Mouse (Mus musculus): ENCODE measurements around the gene Hmgn2. TPM values are rescaled to one million over a fixed set of nuclear protein-coding genes. Genes with fewer than 3 reads are reported as not detected.
"Not testable (repeated sequence)": the region's sequence is repeated elsewhere in the genome, so short reads cannot be mapped to it uniquely, and the experiment has no call there.

Hmgn2 gene
- total RNA-seq (2021) = 391 and 425 TPM in 2 replicates
- long read RNA-seq, transcript Hmgn2-203 (6 exons, 1,265 nt) = major isoform, 163 of 198 reads
- long read RNA-seq, transcript Hmgn2-210 (5 exons, 630 nt) = minor isoform, 16 of 198 reads
- long read RNA-seq, partial matches to known transcripts = 3 of 198 reads
- long read RNA-seq, other reads (novel, unspliced or antisense) = 4 of 198 reads

- peak; percentile 37 for DNase-seq
Measured at GRCm38 (mm10) chr4:133968150-133968921, at the start of gene Hmgn2. TSS of gene Hmgn2 (minus strand) at chr4:133968650.

- no peak for DNase-seq
Measured at GRCm38 (mm10) chr4:134017201-134017865, 48.9 kb upstream of the Hmgn2 start.

GRCm38 (mm10) chr4:134016767-134017166 lies 48.3 kb upstream of the Hmgn2 start:
- no peak for DNase-seq

DNA sequence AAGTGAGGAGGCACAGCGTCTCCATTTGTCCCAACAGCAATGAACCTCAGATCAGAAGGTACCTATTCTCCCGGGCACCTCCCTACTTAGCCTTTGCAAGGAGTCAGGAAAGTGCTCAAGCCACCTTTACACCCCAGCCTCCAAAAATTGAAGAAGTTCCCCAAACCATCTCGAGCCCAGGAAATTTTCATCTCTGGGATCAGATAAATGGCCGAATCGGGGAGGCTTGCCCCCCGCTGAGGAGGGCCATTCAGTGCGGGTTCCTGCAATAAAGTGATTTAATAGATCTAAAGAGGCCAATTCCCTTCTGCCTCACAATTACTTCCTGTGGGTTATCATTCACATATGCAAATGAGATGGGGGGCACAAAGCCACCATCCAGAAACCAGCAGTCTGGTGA lies 47.8 kb upstream of the Hmgn2 start:
- DNase-seq = no peak

DNA sequence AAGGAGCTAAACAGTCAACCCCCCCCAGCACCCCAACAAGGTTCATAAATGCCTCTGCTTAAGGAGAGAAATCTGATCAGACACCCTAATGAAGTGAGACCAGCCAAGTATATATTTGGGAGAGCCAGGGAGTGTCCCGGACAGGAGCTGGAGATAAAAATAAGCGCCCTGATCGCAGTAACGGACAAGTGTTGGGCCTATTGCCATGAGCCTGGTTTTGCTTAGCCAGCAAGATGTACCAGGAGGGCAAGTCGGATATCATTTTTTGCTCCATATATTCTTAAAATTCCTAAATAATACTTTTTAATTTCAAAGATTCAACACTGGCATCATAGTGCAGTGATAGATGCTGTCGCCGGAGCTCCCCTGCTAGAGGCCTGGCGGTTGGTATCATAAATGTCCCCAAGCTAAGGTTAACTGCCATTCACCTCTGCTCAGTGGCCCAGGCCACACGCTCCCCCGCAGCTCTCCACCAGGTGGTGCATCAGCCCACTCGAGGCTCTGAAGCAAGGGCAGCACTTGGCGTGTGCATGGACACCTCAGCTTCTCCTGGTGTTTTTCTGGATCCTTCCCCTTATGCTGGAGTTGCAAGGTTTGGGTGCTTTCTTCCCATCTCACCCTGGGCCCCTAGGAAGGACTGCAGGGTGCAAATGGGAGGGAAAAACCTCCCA lies 44.5 kb upstream of the Hmgn2 start:
- no peak for DNase-seq

- no peak for DNase-seq
Measured at GRCm38 (mm10) chr4:134011450-134012414, 43.3 kb upstream of the Hmgn2 start.

GRCm38 (mm10) chr4:134009709-134010108 lies 41.3 kb upstream of the Hmgn2 start:
- no peak for DNase-seq

- DNase-seq = no peak
Measured at GRCm38 (mm10) chr4:134006845-134007244, 38.4 kb upstream of the Hmgn2 start.

- no peak for DNase-seq
Measured at GRCm38 (mm10) chr4:134005581-134006358, 37.3 kb upstream of the Hmgn2 start.

- no peak for DNase-seq
Measured at GRCm38 (mm10) chr4:134002903-134003302, 34.5 kb upstream of the Hmgn2 start.

DNA sequence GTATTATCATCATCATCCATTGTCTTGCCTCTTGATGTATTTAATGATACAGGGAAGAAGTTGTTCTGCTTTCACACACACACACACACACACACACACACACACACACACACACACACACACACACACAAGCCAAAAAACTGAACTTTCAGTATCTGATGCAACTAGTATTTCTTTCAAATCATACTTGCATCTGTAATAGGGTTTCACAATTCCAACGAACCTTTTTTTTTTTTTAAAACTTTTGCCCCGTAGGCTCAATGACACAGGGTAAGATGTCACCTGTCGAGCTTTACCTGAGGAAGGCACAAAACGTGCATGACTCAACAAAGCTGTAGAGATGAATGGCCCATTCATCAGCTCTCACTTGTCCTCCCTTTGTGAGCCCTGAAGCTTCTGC lies 33.8 kb upstream of the Hmgn2 start:
- no peak for DNase-seq

- no peak for DNase-seq
Measured at GRCm38 (mm10) chr4:134001710-134002109, 33.3 kb upstream of the Hmgn2 start.

DNA sequence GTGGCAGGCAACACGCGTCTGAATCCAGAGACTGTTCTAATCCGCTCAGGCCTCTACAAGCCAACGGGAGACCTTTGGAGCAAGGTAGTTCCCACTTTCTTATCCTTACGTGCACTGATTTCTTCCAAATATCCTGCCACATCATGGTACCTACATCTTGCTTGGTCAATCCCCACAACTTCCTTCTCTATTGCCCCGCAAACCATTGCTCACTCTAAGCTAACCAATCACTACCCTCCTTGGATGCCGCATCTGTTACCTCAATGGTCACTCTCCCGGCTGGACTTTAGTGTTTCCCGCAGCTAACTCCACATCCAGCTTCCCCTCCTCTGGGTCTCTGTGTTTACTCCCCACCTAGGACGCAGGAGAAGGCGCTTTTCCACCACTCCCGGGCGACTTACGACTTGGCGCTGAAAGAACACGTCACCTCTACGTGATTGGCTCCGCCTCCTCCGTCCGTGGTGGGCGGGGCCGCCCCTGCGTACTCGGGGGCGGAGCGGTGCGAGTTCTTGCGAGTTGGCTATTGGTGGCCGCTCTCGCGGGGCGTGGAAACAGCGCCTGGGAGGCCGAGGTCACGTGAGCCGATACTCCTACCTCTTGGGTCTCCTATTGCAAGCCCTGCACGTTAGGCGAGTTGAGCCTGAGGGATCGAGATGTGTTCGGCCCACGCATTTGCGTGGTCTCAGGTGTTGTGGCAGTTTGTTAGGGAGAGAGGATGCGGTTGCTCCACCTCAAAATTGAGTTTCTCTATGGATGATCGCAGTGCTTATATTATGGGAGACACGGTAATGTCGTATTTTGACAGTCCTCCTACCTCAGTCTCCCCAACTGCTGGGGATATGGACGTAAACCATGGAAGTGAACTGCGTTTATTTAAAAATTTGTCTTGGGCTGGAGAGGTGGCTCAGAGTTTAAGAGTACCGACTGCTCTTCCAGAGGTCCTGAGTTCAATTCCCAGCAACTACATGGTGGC lies 32.3 kb upstream of the Hmgn2 start, which contains the start of gene Dhdds:
TSS of gene Dhdds (minus strand) at position 453 of the 973 bp plus-strand sequence.
- DNase-seq = peak; percentile 95

- DNase-seq = no peak
Measured at GRCm38 (mm10) chr4:133994697-133995096, 26.2 kb upstream of the Hmgn2 start.

- DNase-seq = no peak
Measured at GRCm38 (mm10) chr4:133991087-133991660, 22.7 kb upstream of the Hmgn2 start.

- no peak for DNase-seq
Measured at GRCm38 (mm10) chr4:133990035-133990434, 21.6 kb upstream of the Hmgn2 start.

DNA sequence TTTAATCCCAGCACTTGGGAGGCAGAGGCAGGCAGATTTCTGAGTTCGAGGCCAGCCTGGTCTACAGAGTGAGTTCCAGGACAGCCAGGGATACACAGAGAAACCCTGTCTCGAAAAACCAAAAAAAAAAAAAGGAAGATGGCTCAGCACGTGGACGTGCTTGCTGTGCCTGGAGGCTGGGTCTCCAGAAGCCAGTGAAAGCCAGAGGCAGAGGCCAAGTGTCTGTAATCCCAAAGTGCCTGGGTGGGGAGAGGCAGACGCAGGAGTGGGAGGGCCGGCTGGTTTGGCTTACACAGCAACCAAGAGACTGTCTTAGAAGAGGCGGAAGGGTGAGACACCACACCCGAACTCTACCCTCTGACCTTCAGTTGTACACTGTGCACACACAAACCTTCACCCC lies 19.8 kb upstream of the Hmgn2 start:
- DNase-seq = not testable (repeated sequence)

- DNase-seq = no peak
Measured at GRCm38 (mm10) chr4:133982936-133983335, 14.5 kb upstream of the Hmgn2 start.

DNA sequence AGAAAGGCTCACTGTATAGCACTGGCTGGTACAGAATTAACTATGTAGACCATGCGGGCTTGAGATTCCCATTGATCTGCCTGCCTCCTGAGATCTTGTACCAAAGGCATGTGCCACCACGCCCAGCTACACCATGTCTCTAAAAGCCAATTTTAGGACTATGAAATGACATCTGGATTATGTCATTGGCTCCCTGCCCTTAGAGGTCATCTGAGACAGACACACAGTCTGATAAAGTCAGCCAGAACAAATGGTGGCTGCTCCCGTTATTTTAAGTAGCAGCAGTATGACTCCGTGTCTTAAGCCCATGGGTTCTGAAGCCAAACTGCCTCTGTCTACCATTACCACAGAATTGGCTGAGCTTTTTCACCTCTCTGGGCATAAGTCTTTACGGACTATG lies 12.0 kb upstream of the Hmgn2 start:
- no peak for DNase-seq
